ENCODE assay signal across 7 mouse cellular contexts in genomic region chr4:58400861-58401341, GRCm38 (mm10).
DNase-seq lines count a peak whose midpoint lies in the region; ATAC-seq and TF ChIP-seq lines count a peak whose summit lies in the region.

No protein-coding gene starts in this region.

- H3K9ac ChIP-seq in midbrain, postnatal 0 days (replicated peaks; ENCODE audit: low read length, poor library complexity, severe bottlenecking), result no peak overlapping the region
- no peak overlapping the region for H3K9ac ChIP-seq in midbrain, embryonic 15.5 days
- H3K9ac ChIP-seq in liver, embryonic 11.5 days (ENCODE audit: low read depth, low read length), result no peak overlapping the region

- TF ChIP-seq CTCF in midbrain, postnatal 0 days (IDR thresholded peaks at IDR 0.05), result no peak

- H3K9me3 ChIP-seq in midbrain, postnatal 0 days (ENCODE audit: low read length), result no peaks in the 10 kb centered on the region
- H3K9me3 ChIP-seq in midbrain, embryonic 15.5 days, result no peaks in the 10 kb centered on the region
- no peaks in the 10 kb centered on the region for H3K9me3 ChIP-seq in liver, embryonic 11.5 days (ENCODE audit: control insufficient read depth, low read length)

- no peaks in the 10 kb centered on the region for H3K36me3 ChIP-seq in midbrain, postnatal 0 days (ENCODE audit: insufficient read depth, low read length)
- no peaks in the 10 kb centered on the region for H3K36me3 ChIP-seq in midbrain, embryonic 15.5 days (replicated peaks)
- H3K36me3 ChIP-seq in liver, embryonic 11.5 days (ENCODE audit: control insufficient read depth, insufficient read depth, low read length), result no peaks in the 10 kb centered on the region

- no peaks in the 10 kb centered on the region for H3K4me1 ChIP-seq in midbrain, postnatal 0 days (ENCODE audit: insufficient read depth, low read length)
- no peaks in the 10 kb centered on the region for H3K4me1 ChIP-seq in midbrain, embryonic 15.5 days
- H3K4me1 ChIP-seq in liver, embryonic 11.5 days (replicated peaks; ENCODE audit: control insufficient read depth, insufficient read depth, low read length), result no peaks in the 10 kb centered on the region

- 85% methylated on average over 12 of the region's 12 CpGs for WGBS in midbrain, postnatal 0 days
- WGBS in midbrain, embryonic 15.5 days, result 87% methylated on average over 12 of the region's 12 CpGs
- whole genome bisulfite sequencing in liver, embryonic 11.5 days, result 90% methylated on average over 12 of the region's 12 CpGs

- no peak overlapping the region for H3K4me2 ChIP-seq in midbrain, postnatal 0 days (ENCODE audit: low read depth, low read length, poor library complexity, severe bottlenecking)
- no peak overlapping the region for H3K4me2 ChIP-seq in midbrain, embryonic 15.5 days
- H3K4me2 ChIP-seq in liver, embryonic 11.5 days, result no peak overlapping the region

- H3K27me3 ChIP-seq in midbrain, postnatal 0 days (ENCODE audit: insufficient read depth, low read length), result no peaks in the 10 kb centered on the region
- H3K27me3 ChIP-seq in midbrain, embryonic 15.5 days (replicated peaks), result no peaks in the 10 kb centered on the region
- H3K27me3 ChIP-seq in liver, embryonic 11.5 days (replicated peaks; ENCODE audit: control insufficient read depth, insufficient read depth, low read length), result no peaks in the 10 kb centered on the region

- H3K4me3 ChIP-seq in midbrain, postnatal 0 days (ENCODE audit: low read depth, low read length), result no peak overlapping the region
- no peak overlapping the region for H3K4me3 ChIP-seq in midbrain, embryonic 15.5 days
- H3K4me3 ChIP-seq in liver, embryonic 11.5 days (ENCODE audit: low read depth, low read length), result no peak overlapping the region

- peak; percentile 72 for DNase-seq in midbrain, postnatal 0 days (ENCODE audit: low spot score)
- peak; percentile 71 to 75 for DNase-seq in frontal cortex, postnatal 14 days (ENCODE audit: low spot score in 2 of 2)
- peak; percentile 87 for DNase-seq in layer of hippocampus, adult 9-11 months
- DNase-seq in ovary, postnatal 14 days (ENCODE audit: low spot score), result peak; percentile 44
- no peak for DNase-seq in liver
- DNase-seq in liver, embryonic 11.5 days (ENCODE audit: low spot score), result no peak

- ATAC-seq in midbrain, postnatal 0 days (ENCODE audit: low FRiP score), result no peak
- no peak for ATAC-seq in midbrain, embryonic 15.5 days (replicated peaks)
- no peak for ATAC-seq in liver, embryonic 11.5 days (replicated peaks; ENCODE audit: low FRiP score)

- H3K27ac ChIP-seq in midbrain, postnatal 0 days (ENCODE audit: low read depth, low read length), result no peak overlapping the region
- H3K27ac ChIP-seq in midbrain, embryonic 15.5 days, result no peak overlapping the region
- H3K27ac ChIP-seq in liver, embryonic 11.5 days (ENCODE audit: low read depth, low read length), result no peak overlapping the region

Comparison
In these comparisons a context has a peak if more than half of its experiments do, and no peak if none do; other contexts are left out.
1. DNase-seq: peak in midbrain, postnatal 0 days (single experiment), frontal cortex, postnatal 14 days (2 of 2), layer of hippocampus, adult 9-11 months (single experiment) and ovary, postnatal 14 days (single experiment); none in liver (single experiment) and liver, embryonic 11.5 days (single experiment).